Mouse (Mus musculus) lung, adult 2 months (tissue): ENCODE measurements around the gene Pygl. TPM values are rescaled to one million over a fixed set of nuclear protein-coding genes. Genes with fewer than 3 reads are reported as not detected.

ENCODE experiments used
- DNase-seq: peaks from one replicate; pipeline ENCODE4 v3.0.0; 2022
- H3K4me1 ChIP-seq: fragments of 200-500 bp; 2 replicates; pipeline ENCODE4 v1.6.1; 2011; ENCODE audit warnings: low read length; ENCODE audit not compliant: control insufficient read depth, insufficient read depth
- H3K4me3 ChIP-seq: fragments of 200-500 bp; replicated peaks from 2 replicates; pipeline ENCODE3; 2011; ENCODE audit warnings: low read depth, mild to moderate bottlenecking, control low read depth, low read length; ENCODE audit errors: extremely low read depth
- CTCF ChIP-seq: fragments of 200-500 bp; IDR thresholded peaks from 2 replicates; pipeline ENCODE4 v1.5.1; 2011; ENCODE audit warnings: mild to moderate bottlenecking, low read length, control low read depth; ENCODE audit not compliant: insufficient read depth
- POLR2A ChIP-seq: fragments of 200-500 bp; IDR thresholded peaks from 2 replicates; pipeline ENCODE4 v1.6.1; 2011; ENCODE audit warnings: low read depth, mild to moderate bottlenecking, control low read depth, low read length, borderline replicate concordance; ENCODE audit errors: extremely low read depth
- WGBS: fragments of 180-500 bp; shearing (Covaris S2); methylation state at CpG from one replicate; pipeline ENCODE4 v1.1.7; 2018; 5-methylcytosine and 5-hydroxymethylcytosine counted together
- polyA plus RNA-seq: library from polyadenylated mRNA; depleted of rRNA; stranded (reverse); fragments of >200 nt; gene quantifications from 2 replicates; pipeline ENCODE4 v1.2.3, GENCODE M21; 2012

The Pygl gene
- polyA plus RNA-seq, 1 experiment = 43.4 TPM

DNA sequence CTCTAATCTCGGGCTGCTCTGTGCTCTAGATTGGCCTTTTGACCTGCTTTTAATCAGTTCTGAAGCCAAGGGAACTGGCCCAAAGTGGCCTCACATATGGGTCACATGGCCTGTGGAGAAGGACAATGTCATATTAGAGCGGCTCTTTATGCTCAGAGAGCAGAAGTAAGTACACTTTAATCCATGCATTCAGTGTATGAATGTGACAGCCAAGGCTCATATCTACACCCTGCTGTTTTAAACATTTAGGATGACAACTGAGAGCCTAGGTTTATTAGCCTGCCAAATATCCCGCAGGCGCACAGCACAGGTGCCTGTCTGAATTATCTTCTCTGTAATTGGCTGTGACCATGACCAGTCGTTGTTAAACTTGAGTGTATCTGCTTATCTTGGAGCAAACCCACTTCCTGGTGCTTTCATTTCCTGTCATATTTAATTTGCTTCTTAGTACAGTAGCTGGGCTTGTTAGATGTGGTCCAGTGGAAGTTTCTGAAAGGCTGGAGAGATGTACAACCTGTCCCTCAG is 794 bp upstream of the Pygl start:
- H3K4me1 ChIP-seq = peaks cover 2% of the 10 kb centered on the region; the same call in 1 of the 2 replicates

DNA sequence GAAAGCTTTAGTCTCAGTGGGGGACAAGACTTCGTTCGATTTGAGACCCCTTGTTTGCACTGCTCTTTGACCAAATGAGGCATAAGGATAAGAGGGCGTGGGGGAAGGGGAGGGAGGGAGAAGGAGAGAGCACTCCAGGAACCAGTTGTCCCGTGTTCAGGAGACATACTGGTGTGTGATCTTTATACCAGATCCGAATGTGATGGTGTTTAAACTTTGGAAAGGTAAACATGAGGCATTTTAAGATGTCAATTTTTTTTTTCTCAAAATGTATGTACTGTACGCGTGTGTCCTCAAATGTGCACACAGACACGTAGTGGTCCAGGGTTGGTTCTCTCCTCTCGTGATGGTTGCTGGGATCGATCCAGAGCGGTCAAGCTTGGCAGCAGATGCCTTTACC is 3.1 kb downstream of the Pygl start:
- 70% methylated on average over 11 of the region's 11 CpGs for WGBS
- TF ChIP-seq CTCF (no peak), POLR2A (no peak)
- DNase-seq = no peak
- peaks cover 2% of the 10 kb centered on the region; the same call in 1 of the 2 replicates for H3K4me1 ChIP-seq
- H3K4me3 ChIP-seq = no peak overlapping the region

More for the DNA sequence above, 794 bp upstream of the Pygl start:
- H3K4me3 ChIP-seq = no peak overlapping the region
- DNase-seq = no peak
- 33% methylated on average over 5 of the region's 5 CpGs for WGBS
- TF ChIP-seq POLR2A = no peak

- peak; percentile 83 for DNase-seq
- no peak for TF ChIP-seq CTCF
- TF ChIP-seq POLR2A = peak; percentile 91; the same call in 1 of the 2 replicates
- H3K4me3 ChIP-seq = peak overlapping the region; percentile 67
- H3K4me1 ChIP-seq = peaks cover 2% of the 10 kb centered on the region; the same call in 1 of the 2 replicates
- 1% methylated on average over 51 of the region's 52 CpGs for WGBS
Measured at GRCm38 (mm10) chr12:70227121-70227932, 4.0 kb downstream of the Pygl start.

- 25% methylated on average over 5 of the region's 5 CpGs for WGBS
- H3K4me3 ChIP-seq = peak overlapping the region; percentile 67
- TF ChIP-seq POLR2A = no peak
Measured at GRCm38 (mm10) chr12:70226655-70227054, 4.6 kb downstream of the Pygl start.

DNA sequence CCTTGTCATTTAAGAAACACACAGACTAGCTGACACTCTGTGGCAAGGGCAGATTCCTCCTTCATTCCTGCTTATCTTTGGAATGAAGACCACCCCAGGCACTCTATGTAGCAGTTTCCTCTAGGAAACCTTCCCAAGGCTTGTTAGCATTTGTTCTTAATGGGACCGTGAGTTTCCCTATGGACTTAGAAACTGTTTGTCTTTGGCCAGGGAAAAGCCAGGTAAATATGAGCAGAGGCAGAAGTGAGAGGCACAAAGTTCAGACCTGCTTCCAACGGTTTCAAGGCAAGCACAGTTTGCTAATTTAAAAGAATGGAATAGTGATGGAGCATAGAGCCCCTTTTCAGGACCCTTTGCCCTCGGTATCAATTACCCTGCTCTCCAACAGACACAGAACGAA is 8.0 kb downstream of the Pygl start:
- DNase-seq = no peak
- TF ChIP-seq CTCF (no peak), POLR2A (no peak)
- Histone ChIP-seq H3K4me1 (no peaks in the 10 kb centered on the region; the same call in 1 of the 2 replicates), H3K4me3 (no peak overlapping the region)
- 64% methylated on average over 4 of the region's 4 CpGs for WGBS

More at GRCm38 (mm10) chr12:70226655-70227054, 4.6 kb downstream of the Pygl start:
- DNase-seq = no peak
- H3K4me1 ChIP-seq = peaks cover 1% of the 10 kb centered on the region; the same call in 1 of the 2 replicates

DNA sequence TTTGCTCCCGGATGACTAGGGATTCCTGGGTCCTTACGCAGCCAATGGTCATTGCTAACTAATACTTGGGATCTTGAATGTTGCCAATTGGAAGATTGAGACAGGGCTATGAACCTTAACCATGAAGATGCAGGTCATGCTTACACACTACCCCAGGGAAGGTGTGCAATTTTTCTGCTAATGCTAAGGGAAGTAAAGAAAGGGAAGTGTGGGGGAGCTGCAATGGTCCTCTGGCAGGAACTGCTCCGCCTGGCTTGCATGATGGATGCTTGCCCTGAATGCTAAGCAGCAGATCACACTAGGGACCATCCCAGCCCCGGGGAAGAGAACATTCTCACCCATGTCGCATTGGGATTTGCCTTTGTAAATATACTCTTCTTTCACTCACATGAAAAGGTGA is 9.9 kb downstream of the Pygl start:
- TF ChIP-seq POLR2A = no peak
- TF ChIP-seq CTCF = no peak
- Histone ChIP-seq H3K4me1 (no peaks in the 10 kb centered on the region; the same call in 1 of the 2 replicates), H3K4me3 (no peak overlapping the region)
- 69% methylated on average over 5 of the region's 5 CpGs for WGBS
- DNase-seq = no peak

- no peak for TF ChIP-seq CTCF
- no peak for TF ChIP-seq POLR2A
- 50% methylated on average over 8 of the region's 8 CpGs for WGBS
- DNase-seq = no peak
- Histone ChIP-seq H3K4me3 (no peak overlapping the region), H3K4me1 (no peaks in the 10 kb centered on the region)
Measured at GRCm38 (mm10) chr12:70218795-70219540, 12.3 kb downstream of the Pygl start.

GRCm38 (mm10) chr12:70216229-70216800 is 15.0 kb downstream of the Pygl start:
- WGBS = 62% methylated on average over 16 of the region's 16 CpGs
- TF ChIP-seq POLR2A (no peak), CTCF (no peak)
- H3K4me3 ChIP-seq = no peak overlapping the region
- no peaks in the 10 kb centered on the region for H3K4me1 ChIP-seq
- DNase-seq = no peak

- TF ChIP-seq POLR2A (no peak), CTCF (no peak)
- no peaks in the 10 kb centered on the region for H3K4me1 ChIP-seq
- H3K4me3 ChIP-seq = no peak overlapping the region
- 82% methylated on average over 8 of the region's 8 CpGs for WGBS
- no peak for DNase-seq
Measured at GRCm38 (mm10) chr12:70214281-70214680, 17.0 kb downstream of the Pygl start.
